ENCODE assay signal across 12 mouse cellular contexts in genomic region chr3:65579260-65579921, GRCm38 (mm10).
"Had no signal": no experiment of that assay in that cellular context is flagged by ENCODE, and none has a peak within 500 bp of the region (broad histone marks: within the 10 kb centered on the region; RNA-seq: fewer than 3 reads in every experiment).

No protein-coding gene starts in this region.

- DNase-seq: kidney, adult 11 months; kidney, adult 9 months; kidney, postnatal 36 days; layer of hippocampus, adult 9-11 months; layer of hippocampus, postnatal 36 days; thymus, postnatal 4 days had no signal

- H3K9ac ChIP-seq: limb, embryonic 15.5 days; lung, embryonic 15.5 days; midbrain, embryonic 13.5 days; neural tube, embryonic 12.5 days had no signal

- H3K9me3 ChIP-seq: limb, embryonic 15.5 days; lung, embryonic 15.5 days; midbrain, embryonic 13.5 days; neural tube, embryonic 12.5 days had no signal

- H3K27ac ChIP-seq: kidney, postnatal 0 days; limb, embryonic 15.5 days; lung, embryonic 15.5 days; midbrain, embryonic 13.5 days; neural tube, embryonic 12.5 days; stomach, postnatal 0 days had no signal

- H3K4me2 ChIP-seq: limb, embryonic 15.5 days; lung, embryonic 15.5 days; midbrain, embryonic 13.5 days; neural tube, embryonic 12.5 days had no signal

- ATAC-seq: midbrain, embryonic 13.5 days had no signal

- H3K27me3 ChIP-seq: limb, embryonic 15.5 days; lung, embryonic 15.5 days; midbrain, embryonic 13.5 days; neural tube, embryonic 12.5 days had no signal

- H3K36me3 ChIP-seq: limb, embryonic 15.5 days; lung, embryonic 15.5 days; midbrain, embryonic 13.5 days; neural tube, embryonic 12.5 days had no signal

- H3K4me1 ChIP-seq: limb, embryonic 15.5 days; midbrain, embryonic 13.5 days; neural tube, embryonic 12.5 days had no signal

- H3K4me3 ChIP-seq: limb, embryonic 15.5 days; lung, embryonic 15.5 days; midbrain, embryonic 13.5 days; neural tube, embryonic 12.5 days had no signal
